ENCODE assay signal across 14 mouse cellular contexts in the genomic region with DNA sequence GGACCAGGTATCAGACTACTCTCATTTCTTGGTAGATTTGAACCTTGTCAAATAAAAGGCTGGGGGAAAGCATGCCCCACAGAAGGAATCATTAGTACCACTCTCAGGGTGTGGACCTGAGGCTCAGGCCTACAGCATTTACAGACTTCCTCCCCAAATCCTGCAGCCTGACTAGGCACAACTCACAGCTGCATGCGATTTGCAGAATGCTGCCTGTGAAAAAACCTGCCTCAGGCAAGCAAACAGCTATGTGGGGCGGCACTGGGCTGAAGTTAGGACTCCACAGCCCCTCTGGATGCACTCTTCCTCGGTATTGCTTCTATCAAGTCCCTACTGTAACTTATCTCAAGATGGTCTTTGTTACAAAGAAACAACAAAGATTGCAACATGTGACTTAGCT.
"Had no signal": no experiment of that assay in that cellular context is flagged by ENCODE, and none has a peak within 500 bp of the region (broad histone marks: within the 10 kb centered on the region; RNA-seq: fewer than 3 reads in every experiment).

No protein-coding gene starts in this region.

- H3K27ac ChIP-seq: kidney, embryonic 15.5 days; limb, embryonic 13.5 days; macrophage; midbrain, embryonic 12.5 days had no signal

- H3K4me3 ChIP-seq: kidney, embryonic 15.5 days; limb, embryonic 13.5 days; midbrain, embryonic 12.5 days had no signal

- ATAC-seq: intestine, embryonic 16.5 days; midbrain, embryonic 16.5 days had no signal

- H3K4me2 ChIP-seq: kidney, embryonic 15.5 days; limb, embryonic 13.5 days; liver, embryonic 11.5 days; lung, embryonic 14.5 days; midbrain, embryonic 12.5 days had no signal

- H3K4me1 ChIP-seq: midbrain, embryonic 12.5 days had no signal

- H3K27me3 ChIP-seq: kidney, embryonic 15.5 days; limb, embryonic 13.5 days; midbrain, embryonic 12.5 days had no signal

- H3K9ac ChIP-seq: kidney, embryonic 15.5 days; limb, embryonic 13.5 days; lung, embryonic 14.5 days; midbrain, embryonic 12.5 days had no signal

- H3K9me3 ChIP-seq: kidney, embryonic 15.5 days; limb, embryonic 13.5 days; midbrain, embryonic 12.5 days had no signal

- DNase-seq: kidney, adult 2 months; kidney, postnatal 14 days; layer of hippocampus, adult 9-11 months; left cerebral cortex, postnatal 4 days; lung, embryonic 14.5 days; lung, postnatal 10 days; right cerebral cortex, postnatal 14 days had no signal
